Mouse (Mus musculus) leukemia stem cell, adult 10-12 weeks (primary cell): Measurements from ENCODE around the gene Cfap61. TPM values are rescaled to one million over a fixed set of nuclear protein-coding genes. Genes with fewer than 3 reads are reported as not detected.

Experiments
- polyA plus RNA-seq: library from polyadenylated mRNA; stranded (reverse); fragments of >175 nt; gene quantifications from 2 replicates; pipeline ENCODE4 v1.2.3, GENCODE M21; 2012; ENCODE audit warnings: low replicate concordance

Cfap61 gene
- not detected in 2 replicates for polyA plus RNA-seq

DNA sequence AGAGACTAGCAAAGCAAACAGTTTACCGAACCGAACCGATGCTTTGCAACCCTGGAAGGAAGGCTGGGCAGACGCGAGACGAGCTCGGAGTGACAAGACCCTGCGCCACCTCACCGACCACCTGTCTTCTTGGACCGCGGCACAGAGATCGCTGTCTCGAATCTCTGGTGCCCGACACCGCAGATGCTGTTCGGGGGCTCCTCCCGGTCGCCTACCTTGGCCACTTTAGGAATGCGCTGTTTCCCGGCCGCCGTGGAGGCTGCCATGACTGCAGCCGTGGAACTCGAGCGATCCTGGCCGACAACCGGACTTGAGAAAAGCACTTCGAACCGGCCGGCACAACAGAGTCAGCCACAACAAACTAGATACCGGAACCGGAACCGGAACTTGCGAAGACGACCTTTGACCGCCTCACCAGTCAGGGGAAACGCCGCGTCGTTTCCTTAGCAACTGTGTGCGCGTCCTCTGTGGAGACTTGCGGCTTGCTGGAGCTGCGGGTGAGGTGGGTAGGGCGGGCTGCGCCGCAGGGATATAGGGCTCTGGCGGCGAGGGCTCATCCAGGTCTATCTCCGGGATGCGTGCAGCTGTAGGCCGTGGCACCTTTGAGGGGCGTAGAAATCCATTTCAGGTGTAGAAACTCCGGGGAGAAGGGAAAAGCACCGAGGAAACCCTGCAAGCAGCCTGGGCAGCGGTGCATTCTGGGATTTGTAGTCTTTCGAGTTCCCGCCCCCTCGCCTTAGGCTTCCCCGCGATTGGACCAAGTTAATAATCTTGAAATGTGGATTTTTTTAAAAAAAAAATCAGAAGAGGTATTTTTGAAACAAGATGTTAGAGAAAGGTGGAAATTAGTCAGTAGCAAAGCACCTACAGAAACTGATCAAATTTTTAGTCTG is at the start of gene Cfap61, which contains the start of gene Crnkl1:
Gene Cfap61 (plus strand): TSS at position 446 of the 893 bp plus-strand sequence.
Gene Crnkl1 (minus strand): TSS at position 676 of the 893 bp plus-strand sequence.

DNA sequence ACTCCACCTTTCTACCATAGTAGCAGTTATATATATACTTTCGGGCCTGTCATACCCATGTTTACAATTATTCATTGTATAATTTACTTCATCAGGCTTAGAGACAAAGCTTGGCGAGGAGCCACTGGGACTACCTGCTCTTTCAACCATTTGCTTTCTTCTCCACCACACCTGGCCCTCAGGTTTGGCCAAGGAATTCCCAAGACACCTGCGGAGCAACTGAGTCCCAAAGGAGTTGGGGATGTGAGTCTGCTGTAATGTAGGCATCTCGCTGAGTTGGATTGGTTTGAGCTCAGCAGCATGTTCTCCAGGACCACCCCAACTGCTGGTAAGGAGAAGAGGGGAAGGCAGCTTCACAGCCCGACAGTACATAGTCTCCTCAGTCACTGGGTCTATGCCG is 32.7 kb upstream of the Cfap61 start, which contains the start of gene Naa20:
Gene Naa20 (plus strand): TSS at position 239 of the 400 bp plus-strand sequence.

DNA sequence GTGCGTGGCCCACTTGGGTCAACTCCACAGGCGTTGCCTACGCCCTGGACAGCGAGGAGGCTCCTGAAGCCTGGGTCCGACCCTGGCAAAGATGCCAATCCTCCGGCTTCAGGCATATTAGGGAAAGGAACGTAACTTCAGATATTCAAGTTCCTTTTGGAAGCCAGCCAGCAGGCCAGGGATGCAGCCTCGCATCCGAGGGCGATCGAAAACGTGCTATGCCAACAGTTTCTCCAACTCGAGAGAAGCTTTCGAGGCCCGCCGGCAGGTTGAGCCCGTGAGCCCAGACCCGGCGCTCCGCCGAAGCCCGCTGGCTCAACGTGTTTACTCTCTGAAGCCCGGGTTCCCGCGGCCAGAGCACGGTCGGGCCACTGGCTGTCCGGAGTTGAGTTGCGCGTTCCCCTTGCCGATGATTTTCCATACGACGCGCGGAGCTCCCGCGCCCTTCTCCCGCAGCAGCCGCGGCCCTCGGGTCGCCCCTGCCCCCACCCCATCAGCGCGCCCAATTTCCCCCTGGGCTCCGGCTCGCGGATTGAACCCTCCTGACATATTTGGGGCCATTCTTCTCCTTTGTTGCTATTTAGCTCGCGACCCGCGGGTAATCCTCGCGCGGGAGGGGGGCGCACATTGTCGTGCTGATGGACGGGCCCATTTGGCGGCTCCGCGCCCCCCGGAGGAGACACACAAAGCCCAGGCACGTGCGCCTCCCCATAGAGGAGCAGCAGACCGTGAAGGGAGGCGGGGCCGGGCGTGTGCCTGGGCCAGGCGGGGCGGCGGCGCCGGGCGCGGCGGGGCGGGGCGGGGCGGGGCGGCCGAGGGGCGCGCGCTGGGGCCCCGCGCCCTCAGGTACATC is 286.7 kb downstream of the Cfap61 start, which contains the start of gene Insm1:
Gene Insm1 (plus strand): TSS at position 846 of the 853 bp plus-strand sequence.

Other genes starting within 250 kb of the Cfap61 start
- 60.3 and 150 TPM in 2 replicates for gene Naa20, start 32.7 kb upstream of the Cfap61 start, polyA plus RNA-seq
- 0.55 and 18.6 TPM in 2 replicates for gene Crnkl1, start 230 bp downstream of the Cfap61 start, polyA plus RNA-seq